Mouse (Mus musculus): ENCODE results near the gene Sstr3. TPM values are rescaled to one million over a fixed set of nuclear protein-coding genes. Genes with fewer than 3 reads are reported as not detected.

Sstr3 gene
- total RNA-seq, 1 experiment from 2014 or later: not detected

DNA sequence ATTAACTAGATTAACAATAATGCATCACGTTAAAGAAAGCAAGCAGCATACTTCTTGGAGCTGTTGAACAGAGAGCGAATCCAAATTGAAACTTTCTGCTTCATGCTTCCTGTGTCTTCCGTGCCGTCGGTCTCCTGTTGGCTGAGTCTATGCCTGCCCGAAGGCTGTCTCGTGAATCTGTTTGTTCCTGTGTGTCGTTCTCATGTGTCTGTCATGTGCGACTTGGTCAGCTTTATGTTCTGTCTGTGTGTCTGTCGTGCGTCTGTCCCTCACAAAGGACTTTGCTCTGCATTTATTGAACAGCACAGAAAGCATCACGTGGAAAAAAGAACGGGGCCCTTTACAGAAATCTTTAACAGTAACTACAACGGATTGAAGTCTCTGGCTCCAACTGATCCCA, 31.5 kb downstream of the Sstr3 start:
- no peak for ATAC-seq (ENCODE audit: extremely low read depth, insufficient number of reproducible peaks, low FRiP score, poor library complexity, severe bottlenecking)

DNA sequence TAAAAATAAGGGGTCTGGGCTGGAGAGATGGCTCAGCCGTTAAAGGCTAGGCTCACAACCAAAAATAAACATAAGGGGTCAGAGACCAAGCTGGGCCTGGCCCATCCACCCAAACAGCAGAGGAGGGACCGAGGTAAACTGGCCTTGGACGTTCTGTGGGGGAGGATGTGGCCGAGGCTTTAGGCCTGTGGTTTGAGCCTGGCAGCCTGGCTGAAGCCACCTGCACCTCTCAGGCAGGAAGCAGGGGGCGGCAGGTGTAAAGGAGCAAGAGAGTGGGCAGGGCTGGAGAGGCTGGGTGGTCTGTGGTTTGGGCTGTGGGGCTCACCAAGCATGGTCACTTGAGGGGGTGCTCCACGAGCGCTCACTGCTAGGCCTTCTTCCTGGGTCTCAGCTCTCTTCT, 32.5 kb downstream of the Sstr3 start:
- ATAC-seq (ENCODE audit: extremely low read depth, insufficient number of reproducible peaks, low FRiP score, poor library complexity, severe bottlenecking): no peak

DNA sequence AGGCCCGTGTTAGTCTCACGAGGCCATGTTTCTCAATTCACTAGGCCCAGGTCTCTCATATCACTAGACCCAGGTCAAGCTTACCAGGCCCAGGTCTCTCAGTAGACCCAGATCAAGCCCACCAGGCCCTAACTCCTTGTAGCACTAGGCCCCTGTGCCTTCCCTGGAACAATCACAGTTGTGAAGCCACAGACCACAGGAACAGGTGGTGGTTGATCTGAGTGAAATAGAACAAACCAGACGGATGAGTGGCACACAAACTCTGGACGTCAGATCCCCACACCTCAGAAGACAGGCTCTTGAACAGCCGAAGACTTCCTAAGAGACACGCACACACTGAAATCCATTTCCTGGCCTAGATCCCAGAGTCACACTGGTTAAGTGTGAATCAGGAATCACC, 33.7 kb downstream of the Sstr3 start:
- no peak for ATAC-seq (ENCODE audit: extremely low read depth, insufficient number of reproducible peaks, low FRiP score, poor library complexity, severe bottlenecking)

DNA sequence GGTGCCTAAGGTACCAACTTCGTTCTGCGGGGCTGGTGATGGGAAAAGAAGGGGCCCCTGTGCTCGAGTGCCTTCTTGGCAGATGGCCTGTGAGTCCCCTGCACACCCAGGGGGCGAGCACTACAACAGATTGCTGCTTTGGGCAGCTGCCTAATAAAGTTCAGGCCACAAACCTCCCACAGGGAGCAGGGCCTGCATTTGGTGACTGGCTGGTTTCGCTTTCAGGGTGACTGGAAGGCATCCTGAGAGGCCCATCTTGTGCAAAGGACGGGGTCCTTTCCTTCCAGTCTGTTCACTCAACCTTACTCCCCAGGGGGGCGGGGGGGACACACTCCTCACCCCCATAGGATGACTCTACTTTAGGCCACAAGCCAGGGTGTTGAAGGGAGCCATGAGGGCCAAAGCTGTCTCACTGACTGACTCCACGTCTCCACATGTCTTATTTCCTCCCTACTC, 34.3 kb downstream of the Sstr3 start:
- ATAC-seq (ENCODE audit: extremely low read depth, insufficient number of reproducible peaks, low FRiP score, poor library complexity, severe bottlenecking): no peak

DNA sequence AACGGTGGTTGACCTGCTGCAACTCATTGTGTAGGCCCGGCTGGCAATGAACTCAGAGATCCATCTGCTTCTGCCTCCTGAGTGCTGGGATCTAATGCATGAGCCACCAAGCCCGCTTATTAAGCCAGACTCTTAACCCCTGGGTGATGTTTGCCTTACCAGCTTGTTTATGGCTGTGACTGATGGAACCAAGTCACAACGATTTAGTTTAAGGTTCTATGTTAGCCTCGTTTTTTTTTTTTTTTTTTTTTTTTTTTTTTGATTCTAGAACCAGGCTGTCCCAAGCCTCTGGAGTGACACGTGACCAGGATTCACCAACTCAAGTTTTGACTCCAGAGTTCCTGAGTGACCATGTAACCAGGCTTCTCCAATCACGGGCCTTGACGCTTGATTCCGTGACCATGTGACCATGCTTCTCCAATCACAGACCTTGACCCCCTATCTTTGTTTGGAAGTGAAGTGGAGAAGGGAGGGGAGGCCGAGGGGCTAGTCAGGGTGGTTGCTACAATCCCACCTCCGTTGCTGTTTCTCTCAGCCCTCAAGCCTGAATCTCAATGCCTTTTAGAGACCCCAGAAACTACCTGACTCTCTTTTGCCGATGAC, 35.1 kb downstream of the Sstr3 start:
- ATAC-seq (ENCODE audit: extremely low read depth, insufficient number of reproducible peaks, low FRiP score, poor library complexity, severe bottlenecking): no peak

DNA sequence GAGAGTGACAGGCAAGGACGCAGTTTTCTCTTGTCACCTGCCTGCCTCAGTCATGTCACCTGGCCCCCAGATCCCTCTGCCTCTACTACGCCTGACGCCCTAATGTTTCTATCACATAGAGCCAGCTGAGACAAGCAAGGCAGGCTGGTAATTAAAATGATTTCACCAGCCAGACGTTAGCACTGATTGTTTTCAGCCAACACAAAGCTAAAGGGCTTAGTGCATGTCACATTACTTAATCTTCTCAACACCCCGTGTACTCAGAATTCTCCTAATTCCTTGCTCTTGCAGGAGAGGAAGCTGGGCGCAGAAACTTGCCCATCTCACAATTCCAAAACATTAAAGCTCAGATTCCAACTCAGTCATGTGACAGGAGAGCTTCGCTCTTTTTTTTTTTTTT, 36.0 kb downstream of the Sstr3 start:
- no peak for ATAC-seq (ENCODE audit: extremely low read depth, insufficient number of reproducible peaks, low FRiP score, poor library complexity, severe bottlenecking)

DNA sequence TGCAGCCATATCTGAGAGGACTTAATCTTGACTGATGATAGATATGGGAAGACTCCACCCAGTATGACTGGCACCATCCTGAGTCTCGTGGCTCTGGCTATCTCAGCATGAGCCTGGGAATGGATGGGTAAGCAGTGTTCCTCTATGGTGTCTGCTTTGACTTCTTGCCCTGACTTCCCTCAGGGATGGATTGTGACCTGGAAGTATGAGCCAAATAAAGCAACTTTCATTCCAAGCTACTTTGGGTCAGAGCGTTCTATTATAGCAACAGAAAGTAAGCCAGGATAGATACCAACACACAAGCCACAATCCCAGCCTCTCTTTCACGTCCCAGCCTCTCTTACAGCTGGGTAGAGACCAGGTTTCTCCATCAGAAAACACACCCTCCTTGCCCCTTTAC, 38.9 kb downstream of the Sstr3 start:
- ATAC-seq (ENCODE audit: extremely low read depth, insufficient number of reproducible peaks, low FRiP score, poor library complexity, severe bottlenecking): no peak

DNA sequence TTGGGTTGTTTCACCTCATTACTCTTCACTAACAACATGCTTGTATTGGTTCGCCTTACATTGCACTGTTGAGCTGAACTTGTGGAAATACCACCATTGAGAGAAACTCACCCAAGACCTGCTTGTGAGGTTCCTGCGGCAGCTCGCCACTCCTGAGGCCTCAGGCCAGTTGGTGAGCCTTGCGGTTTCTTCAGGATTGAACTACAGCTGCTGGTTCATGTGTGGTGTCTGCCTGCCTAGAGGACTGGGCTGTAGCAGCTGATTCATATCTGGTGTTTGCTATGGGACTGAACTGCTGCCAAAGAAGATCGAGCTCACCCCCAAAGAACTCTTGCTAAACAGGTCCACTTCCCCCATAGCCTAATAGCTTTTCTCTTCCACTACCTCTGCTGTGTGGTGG, 39.7 kb downstream of the Sstr3 start:
- no peak for ATAC-seq (ENCODE audit: extremely low read depth, insufficient number of reproducible peaks, low FRiP score, poor library complexity, severe bottlenecking)

DNA sequence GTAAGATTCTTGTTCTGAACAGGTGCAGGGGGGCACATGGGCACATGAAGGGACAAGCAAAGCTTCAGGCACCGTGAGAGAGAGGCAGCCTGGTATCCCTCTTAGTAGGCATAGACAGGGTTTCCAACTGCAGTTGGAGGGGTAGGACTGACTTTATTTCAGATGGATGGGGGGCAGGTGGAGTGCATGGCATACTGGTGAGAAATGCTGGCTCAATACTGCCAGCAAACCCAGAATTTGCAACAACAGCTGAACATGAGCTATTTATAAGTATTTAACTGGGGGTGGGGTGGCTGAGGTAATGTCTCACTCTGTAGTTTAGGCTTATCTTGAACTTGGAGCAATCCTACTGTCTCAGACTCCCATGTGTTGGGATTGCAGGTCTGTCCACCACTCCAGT, 40.5 kb downstream of the Sstr3 start:
- ATAC-seq (ENCODE audit: extremely low read depth, insufficient number of reproducible peaks, low FRiP score, poor library complexity, severe bottlenecking): no peak

DNA sequence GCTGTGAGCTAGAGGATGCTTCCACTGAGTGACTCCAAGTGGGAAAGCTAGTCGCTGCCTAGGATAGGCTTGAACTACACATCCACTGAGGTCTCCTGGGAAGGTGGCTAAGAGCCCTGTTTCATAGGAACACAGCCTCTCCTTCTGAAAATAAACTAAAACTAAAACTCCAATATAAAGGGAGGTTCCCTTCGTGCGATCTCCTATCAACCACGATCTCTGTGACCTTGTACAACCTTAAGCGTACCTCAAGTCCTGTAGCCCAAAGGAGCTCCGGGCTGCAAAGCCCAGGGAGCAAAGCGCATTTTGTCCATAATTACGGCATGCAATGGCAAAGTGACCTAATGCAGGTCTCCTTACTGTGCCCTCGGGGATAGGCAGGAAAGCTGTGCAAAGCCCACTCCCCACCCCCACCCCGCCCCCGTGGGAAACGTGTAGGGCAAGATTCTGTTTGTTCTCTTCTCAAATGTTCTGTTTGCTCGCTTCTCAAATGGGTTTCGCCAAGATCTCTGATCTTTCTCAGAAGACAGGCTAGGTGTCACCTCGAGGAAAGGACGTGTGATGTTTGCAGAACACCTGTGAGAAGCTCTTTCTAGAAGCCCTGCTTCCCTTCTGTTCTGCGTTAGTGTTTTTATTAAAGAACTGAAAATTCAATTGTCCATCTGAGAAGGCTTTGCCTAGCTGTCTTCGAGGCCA, 41.9 kb downstream of the Sstr3 start:
- no peak for ATAC-seq (ENCODE audit: extremely low read depth, insufficient number of reproducible peaks, low FRiP score, poor library complexity, severe bottlenecking)

DNA sequence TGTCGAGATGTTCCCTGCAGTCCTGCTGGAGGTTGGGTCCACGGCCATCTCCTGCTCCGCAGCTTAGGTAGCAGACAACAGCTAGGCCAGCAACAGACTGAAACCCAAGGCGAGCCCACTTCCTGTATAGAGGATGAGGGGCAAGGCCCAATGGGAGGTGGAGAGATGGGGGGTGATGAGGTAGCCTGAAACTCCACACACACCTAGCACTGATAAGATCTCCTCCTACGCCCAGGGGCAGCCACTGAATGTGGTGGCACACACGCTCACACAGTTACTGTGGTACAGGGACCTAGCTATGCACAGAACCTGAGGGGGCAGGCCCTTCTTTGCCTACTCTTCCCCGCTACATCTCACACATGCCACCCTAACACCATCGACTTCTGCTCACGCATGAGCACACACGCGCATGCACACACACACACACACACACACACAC, 49.5 kb downstream of the Sstr3 start, which contains the start of gene Il2rb:
TSS of gene Il2rb (minus strand) at position 304 of the 439 bp plus-strand sequence.
- peak; percentile 25 for ATAC-seq (ENCODE audit: extremely low read depth, insufficient number of reproducible peaks, low FRiP score, poor library complexity, severe bottlenecking)

DNA sequence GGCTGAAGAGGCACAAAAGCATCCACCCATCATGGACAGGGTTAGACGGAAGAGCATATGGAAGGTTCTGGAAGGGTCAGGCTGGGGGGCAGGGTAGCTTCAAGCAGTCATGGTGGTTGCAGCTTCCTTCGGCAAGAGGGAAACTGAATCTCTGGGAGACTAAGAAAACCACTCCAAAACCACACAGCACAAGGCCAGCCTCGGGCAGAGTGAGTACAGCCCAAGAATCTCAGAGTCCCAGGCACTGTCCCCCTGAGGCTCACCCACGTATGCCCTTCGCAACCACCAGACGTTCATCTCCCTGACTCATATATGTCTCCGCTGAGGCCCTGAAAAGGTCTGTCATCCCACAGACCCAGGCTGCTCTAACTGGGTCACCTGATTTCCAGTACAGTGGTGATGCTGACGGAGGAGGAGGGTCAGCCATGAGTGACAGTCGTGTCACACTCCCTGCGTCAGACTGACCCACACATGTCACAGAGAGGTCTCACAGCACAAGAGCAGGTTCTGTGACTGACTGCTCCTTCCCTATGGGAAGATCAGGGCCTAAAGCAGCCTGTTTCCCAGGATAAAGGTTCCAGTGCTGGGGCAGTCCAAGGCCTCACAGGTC, 51.0 kb downstream of the Sstr3 start:
- no peak for ATAC-seq (ENCODE audit: extremely low read depth, insufficient number of reproducible peaks, low FRiP score, poor library complexity, severe bottlenecking)

DNA sequence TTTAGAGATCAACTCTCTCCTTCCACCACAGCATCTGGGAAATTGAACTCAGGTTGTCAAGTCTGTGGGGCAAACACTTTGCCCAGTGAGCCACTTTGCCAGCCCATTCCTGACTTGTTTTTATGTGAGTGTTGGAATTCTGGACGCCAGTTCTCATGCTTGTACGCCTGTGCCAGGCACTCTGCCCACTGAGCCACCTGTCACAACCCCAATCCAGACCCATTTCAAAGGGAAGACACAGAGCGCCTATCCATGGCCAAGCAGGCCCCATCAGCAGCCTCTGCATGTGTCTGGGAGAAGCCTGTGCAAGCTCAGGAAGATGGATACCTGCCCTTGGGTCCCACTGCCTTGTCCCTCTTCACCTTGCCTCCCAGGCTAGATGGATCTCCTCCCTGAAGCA, 53.2 kb downstream of the Sstr3 start:
- ATAC-seq (ENCODE audit: extremely low read depth, insufficient number of reproducible peaks, low FRiP score, poor library complexity, severe bottlenecking): no peak

DNA sequence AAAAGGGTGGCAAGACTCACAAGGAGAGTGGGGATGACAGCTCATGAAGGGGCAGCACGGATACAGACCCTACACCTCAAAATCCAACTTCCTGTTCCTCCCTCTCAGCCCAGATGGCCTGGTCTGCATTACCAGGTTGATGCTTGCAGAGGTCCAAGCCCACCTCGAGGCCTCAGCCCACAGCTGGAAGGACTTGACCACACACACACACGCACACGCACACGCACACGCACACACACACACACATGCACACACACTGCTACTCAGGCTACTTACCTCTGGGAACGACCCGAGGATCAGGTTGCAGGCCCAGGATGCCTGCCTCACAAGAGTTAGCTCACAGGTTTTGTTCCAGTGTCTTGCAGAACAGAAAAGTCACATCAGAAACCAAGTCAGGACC, 54.6 kb downstream of the Sstr3 start:
- no peak for ATAC-seq (ENCODE audit: extremely low read depth, insufficient number of reproducible peaks, low FRiP score, poor library complexity, severe bottlenecking)

DNA sequence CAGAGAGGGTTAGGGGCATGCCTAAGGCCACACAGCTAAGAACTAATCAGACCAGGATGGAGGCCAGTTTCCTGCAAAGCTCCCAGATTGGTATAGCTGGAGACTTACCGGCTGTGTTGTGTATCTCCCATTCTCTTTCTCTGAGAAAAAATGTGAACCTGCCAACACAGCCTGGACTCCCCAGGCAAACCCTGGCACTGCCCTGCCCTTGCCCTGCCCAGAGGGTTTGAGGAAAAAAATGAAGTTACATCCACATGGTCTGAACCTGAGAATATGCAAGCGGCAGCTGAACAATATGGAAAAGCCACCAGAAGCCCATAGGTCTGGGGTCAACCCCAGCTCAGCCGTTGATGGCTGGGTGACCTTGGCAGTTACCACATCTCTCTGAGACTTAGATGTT, 55.2 kb downstream of the Sstr3 start:
- ATAC-seq (ENCODE audit: extremely low read depth, insufficient number of reproducible peaks, low FRiP score, poor library complexity, severe bottlenecking): no peak

DNA sequence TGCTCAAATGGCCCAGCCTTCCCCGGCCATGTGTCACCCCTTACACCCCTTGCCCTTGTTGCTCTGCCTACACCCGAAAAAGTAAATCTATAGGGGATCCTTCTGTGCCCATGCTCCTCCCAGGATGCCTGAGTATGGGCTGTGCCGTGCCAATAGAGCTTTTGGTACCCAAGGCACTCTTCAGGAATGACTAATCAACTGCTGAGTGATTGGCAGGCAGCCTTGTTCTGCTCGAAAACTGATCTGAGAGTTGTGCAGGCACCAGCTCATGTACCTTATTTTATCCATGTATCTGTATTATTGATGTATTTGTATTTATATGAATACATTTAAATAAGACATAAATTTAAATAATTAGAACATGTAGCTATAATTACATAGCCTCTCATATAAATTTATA, 57.4 kb downstream of the Sstr3 start:
- ATAC-seq (ENCODE audit: extremely low read depth, insufficient number of reproducible peaks, low FRiP score, poor library complexity, severe bottlenecking): no peak

Other genes starting within 250 kb of the Sstr3 start
- gene Csf2rb2, start 239.0 kb downstream of the Sstr3 start, total RNA-seq (2017): 7.3 and 8.1 TPM in 2 replicates
- gene Csf2rb, start 218.9 kb downstream of the Sstr3 start, total RNA-seq (2017): 214 and 217 TPM in 2 replicates
- not detected in 2 replicates for gene Tex33, start 148.8 kb downstream of the Sstr3 start, total RNA-seq (2017)
- 3.1 and 3.4 TPM in 2 replicates for gene Tst, start 138.8 kb downstream of the Sstr3 start, total RNA-seq (2017)
- gene Mpst, start 138.3 kb downstream of the Sstr3 start, total RNA-seq (2017): 9.4 and 11.8 TPM in 2 replicates
- gene Kctd17, start 116.1 kb downstream of the Sstr3 start, total RNA-seq (2017): not detected in 2 replicates
- not detected in 2 replicates for gene Tmprss6, start 76.1 kb downstream of the Sstr3 start, total RNA-seq (2017)
- 5.7 and 5.9 TPM in 2 replicates for gene Il2rb, start 49.4 kb downstream of the Sstr3 start, total RNA-seq (2017)
- 0.23 TPM in 1 of 2 replicates, not detected in the other for gene C1qtnf6, start 13.3 kb downstream of the Sstr3 start, total RNA-seq (2017)
- gene Rac2, start 28.1 kb upstream of the Sstr3 start, total RNA-seq (2017): 420 and 447 TPM in 2 replicates
- gene Cyth4, start 52.4 kb upstream of the Sstr3 start, total RNA-seq (2017): 382 and 417 TPM in 2 replicates
- gene Elfn2, start 174.1 kb upstream of the Sstr3 start, total RNA-seq (2017): not detected in 2 replicates
- 36.5 and 38.8 TPM in 2 replicates for gene Mfng, start 228.8 kb upstream of the Sstr3 start, total RNA-seq (2017)

Measured in neutrophil, adult 5-6 weeks (primary cell).